Mouse (Mus musculus): ENCODE measurements around the gene Prkn.

DNA sequence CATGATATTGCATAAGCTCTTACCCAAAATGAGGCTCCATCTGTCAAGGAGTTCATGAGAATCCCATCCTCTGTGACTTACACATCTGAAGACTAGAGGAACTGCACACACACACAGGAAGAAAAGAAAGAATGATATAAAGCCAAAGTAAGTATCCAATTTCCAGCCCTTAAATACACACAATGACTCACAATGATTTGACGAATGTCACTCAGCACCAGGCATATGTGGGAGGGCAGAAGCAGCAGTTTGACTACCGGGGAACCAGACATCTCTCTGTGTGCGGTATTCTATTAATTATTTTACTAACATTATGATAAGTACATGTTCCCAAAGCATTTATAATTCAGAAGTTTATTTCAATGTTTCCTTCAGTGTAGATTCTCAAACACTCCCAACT, 780.6 kb downstream of the Prkn start:
- TF ChIP-seq CTCF (IDR thresholded peaks at IDR 0.05; ENCODE audit: extremely low read depth, insufficient read depth, low read length): no peak
- TF ChIP-seq POLR2A (IDR thresholded peaks at IDR 0.05; ENCODE audit: extremely low read depth, insufficient read depth, low read length): no peak
